Mouse (Mus musculus) midbrain, embryonic 11.5 days (tissue): ENCODE results near the gene Runx2. TPM values are rescaled to one million over a fixed set of nuclear protein-coding genes. Genes with fewer than 3 reads are reported as not detected.

ENCODE experiments used
- ATAC-seq: fragments of 200-750 bp; cut with Nextera tagmentation; 2 replicates; pipeline ENCODE4 v1.8.0; 2017; ENCODE audit warnings: moderate TSS enrichment, moderate library complexity; ENCODE audit not compliant: low FRiP score
- DNase-seq: peaks from one replicate; pipeline ENCODE4 v3.0.0; 2015; ENCODE audit warnings: low spot score; ENCODE audit errors: missing footprints
- H3K27ac ChIP-seq: fragments of 300-500 bp; sonication (generic); 2 replicates; pipeline ENCODE4 v1.5.1; 2014; ENCODE audit warnings: low read depth, low read length
- H3K27me3 ChIP-seq: fragments of 300-500 bp; sonication (generic); 2 replicates; pipeline ENCODE4 v1.6.1; 2014; ENCODE audit warnings: mild to moderate bottlenecking, low read length, moderate library complexity, mixed read lengths; ENCODE audit not compliant: control insufficient read depth, insufficient read depth
- H3K36me3 ChIP-seq: fragments of 300-500 bp; sonication (generic); 2 replicates; pipeline ENCODE4 v1.6.1; 2014; ENCODE audit warnings: mild to moderate bottlenecking, low read length, moderate library complexity, mixed read lengths; ENCODE audit not compliant: control insufficient read depth, insufficient read depth
- H3K4me1 ChIP-seq: fragments of 300-500 bp; sonication (generic); 2 replicates; pipeline ENCODE4 v1.6.1; 2014; ENCODE audit warnings: low read length; ENCODE audit not compliant: control insufficient read depth, insufficient read depth
- H3K4me2 ChIP-seq: fragments of 300-500 bp; sonication (generic); 2 replicates; pipeline ENCODE4 v1.6.1; 2014; ENCODE audit warnings: mild to moderate bottlenecking, moderate library complexity
- H3K4me3 ChIP-seq: fragments of 300-500 bp; sonication (generic); 2 replicates; pipeline ENCODE4 v1.5.1; 2014; ENCODE audit warnings: low read depth, low read length
- H3K9ac ChIP-seq: fragments of 300-500 bp; sonication (generic); 2 replicates; pipeline ENCODE4 v1.6.1; 2014; ENCODE audit warnings: low read length
- H3K9me3 ChIP-seq: fragments of 300-500 bp; sonication (generic); 2 replicates; pipeline ENCODE4 v1.6.1; 2016; ENCODE audit warnings: low read length; ENCODE audit not compliant: control insufficient read depth
- WGBS: fragments of 180-500 bp; shearing (Covaris S2); extraction: QIAGEN DNeasy Blood & Tissue Kit; methylation state at CpG from one replicate; pipeline ENCODE4 v1.1.7; 2014; 5-methylcytosine and 5-hydroxymethylcytosine counted together
- polyA plus RNA-seq: library from polyadenylated mRNA; unstranded; fragments of >200 nt; fragmentation: Nextera tagmentation; extraction: Ambion mirVana; gene quantifications from 2 replicates; pipeline ENCODE4 v1.2.1, GENCODE M21; 2014

Runx2 gene
- polyA plus RNA-seq, 1 experiment from 2014 or later = 0.46 TPM

DNA sequence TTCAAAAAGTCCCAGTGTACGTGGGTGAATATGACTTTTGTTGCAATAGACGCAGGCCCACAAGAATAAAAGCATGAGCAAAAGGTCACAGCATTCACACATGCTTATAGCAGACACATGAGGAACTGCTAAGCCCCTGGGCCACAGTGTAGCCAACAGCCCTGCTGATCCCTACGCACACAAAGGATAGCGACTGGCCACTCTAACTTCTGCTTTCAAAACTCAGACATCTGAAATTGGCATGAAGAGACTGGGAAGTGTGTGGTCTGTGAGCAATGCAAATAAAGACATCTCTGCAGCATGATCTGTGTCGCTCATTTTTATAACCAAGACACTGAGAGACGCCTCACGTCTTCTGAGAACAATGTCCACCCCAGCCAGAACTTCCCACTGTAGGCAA lies 150.7 kb downstream of the Runx2 start:
- 64% methylated on average over 7 of the region's 7 CpGs for WGBS
- Histone ChIP-seq H3K36me3 (no peaks in the 10 kb centered on the region), H3K4me2 (no peak overlapping the region), H3K9me3 (no peaks in the 10 kb centered on the region), H3K9ac (no peak overlapping the region), H3K27me3 (peaks cover 10% of the 10 kb centered on the region; the same call in 1 of the 2 replicates), H3K4me1 (no peaks in the 10 kb centered on the region), H3K27ac (no peak overlapping the region), H3K4me3 (no peak overlapping the region)
- ATAC-seq = no peak
- no peak for DNase-seq

DNA sequence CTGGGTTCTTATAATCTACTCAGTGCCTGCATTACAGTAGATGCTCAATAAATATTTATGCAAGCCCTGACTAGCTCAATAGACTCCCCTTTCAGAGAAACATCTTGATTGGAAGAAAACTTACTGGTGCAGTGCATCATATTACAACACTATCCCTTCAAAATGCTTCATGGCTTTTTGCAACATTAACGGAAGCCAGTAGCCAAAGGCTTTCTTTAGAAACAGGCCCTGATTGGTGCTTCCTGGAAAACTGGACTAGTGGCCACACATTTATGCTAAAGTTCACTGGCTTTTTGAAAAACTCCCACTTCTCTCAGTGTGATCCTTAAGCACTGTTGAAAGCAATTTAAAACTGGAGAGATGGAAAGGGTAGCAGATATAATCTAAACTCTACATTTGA lies 151.4 kb downstream of the Runx2 start:
- DNase-seq (no peak), ATAC-seq (no peak)
- H3K4me2 ChIP-seq = no peak overlapping the region
- no peaks in the 10 kb centered on the region for H3K4me1 ChIP-seq
- peaks cover 8% of the 10 kb centered on the region; the same call in 1 of the 2 replicates for H3K27me3 ChIP-seq
- H3K4me3 ChIP-seq = no peak overlapping the region
- no peak overlapping the region for H3K27ac ChIP-seq
- 88% methylated on average over 1 of the region's 1 CpGs for WGBS
- no peaks in the 10 kb centered on the region for H3K36me3 ChIP-seq
- H3K9me3 ChIP-seq = no peaks in the 10 kb centered on the region
- H3K9ac ChIP-seq = no peak overlapping the region

DNA sequence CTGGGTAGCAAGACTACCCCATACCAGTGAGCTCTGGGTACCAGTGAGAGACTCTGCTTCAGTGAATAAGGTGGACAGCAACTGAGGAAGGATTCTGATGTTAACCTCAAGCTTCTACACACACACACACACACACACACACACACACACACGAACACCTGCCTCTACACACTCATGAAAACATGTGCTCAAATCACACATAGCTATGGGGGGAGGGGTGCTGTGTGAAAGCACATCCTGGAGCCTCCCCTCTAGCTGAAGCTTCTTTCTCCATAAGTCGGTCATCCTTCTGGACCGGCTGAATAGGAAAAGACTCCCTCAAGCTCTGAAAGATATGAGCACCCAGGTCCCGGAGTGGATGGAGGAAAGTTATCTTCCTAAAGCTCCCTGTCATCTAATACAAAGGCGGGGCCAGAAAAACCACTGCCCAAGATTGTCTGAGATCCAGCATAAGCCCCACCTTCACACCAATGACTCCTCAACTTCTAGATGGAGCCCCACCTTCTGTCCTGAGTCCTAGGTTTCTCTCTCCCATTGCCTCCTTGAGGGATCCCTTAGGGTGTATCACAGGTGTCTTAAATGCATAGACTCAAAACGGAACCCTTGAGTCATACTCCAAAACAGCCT lies 152.4 kb downstream of the Runx2 start:
- no peak overlapping the region for H3K9ac ChIP-seq
- H3K27me3 ChIP-seq = peaks cover 5% of the 10 kb centered on the region; the same call in 1 of the 2 replicates

DNA sequence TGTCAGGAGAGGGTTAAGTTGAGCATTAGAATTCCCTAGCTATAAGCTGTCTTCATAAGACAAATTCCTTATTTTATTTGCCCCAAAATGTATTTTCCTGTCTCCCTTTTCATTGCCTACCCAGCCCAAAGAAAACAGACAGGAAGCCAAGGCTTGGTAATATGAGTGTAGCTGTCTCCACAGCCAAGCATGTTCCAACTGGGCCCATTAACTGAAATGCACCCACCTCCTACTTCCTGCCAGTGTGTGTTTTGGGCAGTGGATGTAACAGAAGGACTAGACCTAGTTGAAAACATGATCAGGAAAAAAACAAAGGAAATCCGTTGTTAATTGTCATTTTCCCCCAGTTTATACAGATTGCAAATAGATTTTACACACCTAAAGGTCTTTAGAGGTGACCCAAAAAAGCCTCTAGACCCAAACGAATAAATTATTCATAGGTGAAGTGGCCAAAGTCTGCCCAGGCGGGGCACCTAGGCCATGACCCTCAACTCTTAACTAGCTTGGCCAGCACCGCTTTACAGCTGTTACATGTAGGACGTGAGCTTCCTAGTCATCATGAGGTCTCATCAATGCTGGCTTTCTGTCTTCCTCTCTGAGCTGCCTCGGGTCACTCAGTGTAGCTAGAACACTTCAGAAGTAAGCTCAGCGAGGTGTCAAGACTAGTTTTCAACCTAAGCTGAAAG lies 154.3 kb downstream of the Runx2 start:
- Histone ChIP-seq H3K27me3 (peaks cover 5% of the 10 kb centered on the region; the same call in 1 of the 2 replicates), H3K36me3 (no peaks in the 10 kb centered on the region), H3K4me1 (no peaks in the 10 kb centered on the region), H3K4me2 (no peak overlapping the region), H3K9ac (no peak overlapping the region), H3K9me3 (no peaks in the 10 kb centered on the region), H3K4me3 (no peak overlapping the region), H3K27ac (no peak overlapping the region)
- ATAC-seq (no peak), DNase-seq (no peak)
- 78% methylated on average over 7 of the region's 7 CpGs for WGBS

More for the DNA sequence above, 152.4 kb downstream of the Runx2 start:
- Histone ChIP-seq H3K4me3 (no peak overlapping the region), H3K9me3 (no peaks in the 10 kb centered on the region), H3K36me3 (no peaks in the 10 kb centered on the region), H3K4me2 (no peak overlapping the region), H3K4me1 (no peaks in the 10 kb centered on the region), H3K27ac (no peak overlapping the region)
- DNase-seq (no peak), ATAC-seq (no peak)
- 83% methylated on average over 6 of the region's 6 CpGs for WGBS

DNA sequence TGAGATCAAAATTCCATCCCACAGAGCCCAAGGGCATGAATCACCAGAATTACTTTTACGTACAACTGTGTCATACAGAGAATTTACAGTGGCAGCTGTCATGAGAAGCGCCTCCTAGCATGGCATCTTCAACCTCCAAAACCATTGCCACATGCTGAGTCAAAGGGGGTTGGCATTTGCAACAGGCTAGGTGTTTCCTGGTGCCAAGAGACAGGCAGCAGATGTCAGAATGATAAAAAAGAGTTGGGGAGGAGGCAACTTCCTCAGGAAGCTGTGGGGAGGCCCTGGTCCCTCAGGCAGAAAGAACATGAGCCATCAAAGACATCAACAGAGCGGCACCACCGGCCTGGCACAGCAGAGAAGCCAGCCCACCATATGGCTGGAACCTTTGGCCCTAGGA lies 160.1 kb downstream of the Runx2 start:
- ATAC-seq (no peak), DNase-seq (no peak)
- Histone ChIP-seq H3K27ac (no peak overlapping the region), H3K4me2 (no peak overlapping the region), H3K9me3 (no peaks in the 10 kb centered on the region), H3K9ac (no peak overlapping the region), H3K4me1 (no peaks in the 10 kb centered on the region), H3K4me3 (no peak overlapping the region), H3K36me3 (no peaks in the 10 kb centered on the region), H3K27me3 (no peaks in the 10 kb centered on the region; the same call in 1 of the 2 replicates)
- WGBS = 87% methylated on average over 4 of the region's 4 CpGs

DNA sequence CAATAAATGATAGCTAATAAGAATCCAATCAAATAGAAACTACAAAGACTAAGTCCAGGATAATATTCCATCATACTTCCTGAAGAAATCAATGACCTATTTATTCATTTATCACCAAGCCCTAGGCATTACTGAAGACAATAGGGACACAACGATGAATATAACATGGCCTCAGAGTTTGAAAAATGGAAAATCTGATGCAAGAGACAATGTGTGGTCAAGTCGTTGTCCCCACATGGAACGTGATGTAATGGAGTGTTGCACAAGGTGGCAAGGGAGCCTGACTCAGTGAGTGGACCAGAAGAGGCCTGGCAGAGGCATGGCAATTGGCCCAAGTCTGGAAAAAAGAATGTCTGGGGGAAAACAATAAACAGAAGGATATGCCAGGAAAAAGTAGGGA lies 161.5 kb downstream of the Runx2 start:
- WGBS = 93% methylated on average over 3 of the region's 3 CpGs
- no peak for DNase-seq

DNA sequence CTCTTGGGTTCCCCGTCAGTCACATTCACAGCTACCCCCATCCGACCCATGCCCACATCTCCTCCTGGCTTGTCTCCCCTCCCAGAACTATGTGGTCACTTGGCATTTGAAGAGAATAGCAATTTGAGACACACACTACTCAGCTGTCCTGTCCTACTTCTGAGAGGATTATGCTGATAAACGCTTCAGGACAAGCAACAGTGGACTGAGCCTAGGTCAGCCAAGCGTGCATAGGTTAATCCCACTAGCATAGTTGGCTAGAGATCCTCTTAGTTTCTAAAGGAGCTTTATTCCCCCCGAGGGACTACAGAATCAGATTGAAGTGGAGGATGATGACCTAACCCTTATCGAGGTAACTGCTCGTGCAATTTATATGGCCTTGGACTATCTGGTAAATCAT lies 162.5 kb downstream of the Runx2 start:
- H3K27me3 ChIP-seq = no peaks in the 10 kb centered on the region; the same call in 1 of the 2 replicates
- no peak overlapping the region for H3K4me3 ChIP-seq
- 27% methylated on average over 7 of the region's 7 CpGs for WGBS
- no peak overlapping the region for H3K9ac ChIP-seq
- no peaks in the 10 kb centered on the region for H3K36me3 ChIP-seq
- no peaks in the 10 kb centered on the region for H3K9me3 ChIP-seq
- DNase-seq = no peak
- no peak overlapping the region for H3K27ac ChIP-seq
- no peaks in the 10 kb centered on the region for H3K4me1 ChIP-seq
- no peak overlapping the region for H3K4me2 ChIP-seq
- no peak for ATAC-seq

More for the DNA sequence above, 161.5 kb downstream of the Runx2 start:
- Histone ChIP-seq H3K4me2 (no peak overlapping the region), H3K27me3 (no peaks in the 10 kb centered on the region; the same call in 1 of the 2 replicates), H3K9ac (no peak overlapping the region), H3K36me3 (no peaks in the 10 kb centered on the region), H3K4me3 (no peak overlapping the region), H3K27ac (no peak overlapping the region), H3K4me1 (no peaks in the 10 kb centered on the region), H3K9me3 (no peaks in the 10 kb centered on the region)
- no peak for ATAC-seq

DNA sequence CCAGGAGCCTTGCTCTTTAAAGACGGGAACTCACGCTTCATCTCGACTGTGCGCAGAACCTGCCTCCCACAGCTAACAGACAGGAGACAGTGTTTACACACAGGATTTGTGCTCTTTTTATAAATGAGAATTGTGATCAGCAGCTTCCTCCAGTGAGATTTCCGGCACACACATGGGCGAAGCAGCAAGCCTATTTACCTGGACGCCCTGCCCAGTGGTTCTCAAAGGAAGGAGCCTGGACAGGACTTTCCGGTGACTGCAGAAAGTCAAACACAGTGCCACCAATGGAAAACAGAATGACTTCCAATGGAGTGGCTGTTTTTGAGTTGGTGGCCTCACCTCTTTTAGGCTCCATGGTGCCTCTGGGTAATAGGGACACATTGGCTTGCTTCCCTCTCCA lies 163.0 kb downstream of the Runx2 start:
- H3K9me3 ChIP-seq = no peaks in the 10 kb centered on the region
- H3K27me3 ChIP-seq = no peaks in the 10 kb centered on the region; the same call in 1 of the 2 replicates
- no peak overlapping the region for H3K4me3 ChIP-seq
- H3K4me1 ChIP-seq = no peaks in the 10 kb centered on the region
- DNase-seq = no peak
- H3K36me3 ChIP-seq = no peaks in the 10 kb centered on the region
- WGBS = 72% methylated on average over 8 of the region's 8 CpGs
- H3K27ac ChIP-seq = no peak overlapping the region
- H3K4me2 ChIP-seq = no peak overlapping the region
- no peak overlapping the region for H3K9ac ChIP-seq
- no peak for ATAC-seq

DNA sequence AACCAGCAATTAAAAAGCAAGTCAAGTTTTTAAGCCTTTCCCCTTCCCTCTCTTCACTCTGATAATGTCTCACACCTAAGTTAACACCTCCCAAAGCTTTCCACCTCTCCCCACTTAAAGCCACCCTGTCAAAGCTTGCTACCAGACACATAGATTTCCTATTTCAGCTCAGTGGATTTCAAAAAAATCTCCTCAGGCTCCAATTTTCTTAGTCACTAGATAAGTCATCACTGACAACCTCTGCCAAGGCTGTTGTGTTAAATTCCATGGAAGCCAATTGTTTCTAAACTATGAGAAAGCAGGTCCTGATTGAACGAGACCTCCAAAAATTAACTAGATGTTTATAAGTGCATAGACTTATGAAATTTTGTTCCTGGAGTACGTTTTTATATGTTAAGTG lies 164.2 kb downstream of the Runx2 start:
- ATAC-seq (no peak), DNase-seq (no peak)
- Histone ChIP-seq H3K9me3 (no peaks in the 10 kb centered on the region), H3K4me1 (no peaks in the 10 kb centered on the region), H3K27me3 (no peaks in the 10 kb centered on the region; the same call in 1 of the 2 replicates), H3K4me3 (no peak overlapping the region), H3K4me2 (no peak overlapping the region), H3K36me3 (no peaks in the 10 kb centered on the region), H3K27ac (no peak overlapping the region), H3K9ac (no peak overlapping the region)
- WGBS = 81% methylated on average over 2 of the region's 2 CpGs
